ENCODE assay signal across 25 mouse cellular contexts in the genomic region with DNA sequence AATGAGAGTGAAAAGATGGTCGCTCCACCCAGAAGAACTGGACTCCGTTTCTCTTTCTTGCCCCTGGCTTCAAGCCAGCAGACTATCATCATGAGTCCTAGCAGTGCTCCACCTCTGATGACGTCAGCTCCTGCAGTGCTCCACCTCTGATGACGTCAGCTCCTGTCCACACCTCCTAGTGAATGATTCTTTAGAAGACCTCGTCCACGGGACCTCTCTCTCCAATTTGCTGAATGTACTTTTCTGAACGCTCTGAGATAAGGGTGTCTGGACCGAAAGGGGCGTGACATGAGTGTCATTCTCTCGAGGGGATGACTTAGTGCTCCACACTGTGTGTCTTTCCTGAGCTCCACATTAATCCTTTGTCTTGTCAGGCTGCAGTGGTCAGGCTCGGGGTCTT. TPM values are rescaled to one million over a fixed set of nuclear protein-coding genes. Genes with fewer than 3 reads are reported as not detected.
DNase-seq lines count a peak whose midpoint lies in the region; ATAC-seq and TF ChIP-seq lines count a peak whose summit lies in the region.
"Had no signal": no experiment of that assay in that cellular context is flagged by ENCODE, and none has a peak within 500 bp of the region (broad histone marks: within the 10 kb centered on the region; RNA-seq: fewer than 3 reads in every experiment).

No protein-coding gene starts in this region.

- no peak overlapping the region for H3K4me3 ChIP-seq in heart, embryonic 12.5 days
- no peak overlapping the region for H3K4me3 ChIP-seq in CH12.LX (replicated peaks in 1 of 3; ENCODE audit: low read depth in 2 of 3, low read length in 2 of 3, poor library complexity in 1 of 3)
- no peak overlapping the region for H3K4me3 ChIP-seq in intestine, postnatal 0 days (ENCODE audit: low read depth, low read length)
- H3K4me3 ChIP-seq: embryonic facial prominence, embryonic 15.5 days; hindbrain, embryonic 13.5 days; limb, embryonic 12.5 days; midbrain, embryonic 12.5 days; neural tube, embryonic 15.5 days had no signal

- no peaks in the 10 kb centered on the region for H3K79me2 ChIP-seq in CH12.LX (replicated peaks; ENCODE audit: control insufficient read depth, extremely low read depth, insufficient read depth, poor library complexity, severe bottlenecking)

- in situ Hi-C loops in CH12.LX (cut with MboI; ENCODE audit: low pct_ligation_motif_present, low pct_unique_long_range_greater_than_20kb, low sequenced_read_pairs) = no loop called here

- peak; percentile 78 for ATAC-seq in heart, embryonic 12.5 days (ENCODE audit: insufficient number of reproducible peaks, low FRiP score)
- ATAC-seq in intestine, postnatal 0 days = peak; percentile 90
- ATAC-seq: forebrain, embryonic 14.5 days; liver, postnatal 0 days had no signal

- TF ChIP-seq RAD21 in CH12.LX (IDR thresholded peaks at IDR 0.05; ENCODE audit: low read depth, low read length) = no peak

- DNase-seq in heart, adult 9 months (ENCODE audit: low spot score in 2 of 2) = no peak
- DNase-seq in CH12.LX (ENCODE audit: extremely low read depth) = no peak
- DNase-seq in c-Kit-positive CD71-positive TER-119-positive erythroid progenitor cells, embryonic 14.5 days (ENCODE audit: low spot score) = peak; percentile 6
- DNase-seq in thymus, postnatal 4 days = no peak
- DNase-seq in right cerebral cortex, postnatal 36 days (ENCODE audit: low spot score in 2 of 2) = no peak
- DNase-seq: adrenal gland, postnatal 14 days; cerebellum, adult 8-10 months; cerebellum, postnatal 36 days; kidney, adult 8-10 months; kidney, postnatal 10 days; liver, postnatal 0 days; lung, postnatal 10 days; thymus, postnatal 14 days had no signal

- 16% methylated on average over 11 of the region's 11 CpGs for WGBS in heart, embryonic 12.5 days
- 25% methylated on average over 11 of the region's 11 CpGs for WGBS in intestine, postnatal 0 days

- peak overlapping the region; percentile 77 for H3K27ac ChIP-seq in heart, embryonic 12.5 days (ENCODE audit: poor library complexity, severe bottlenecking)
- no peak overlapping the region for H3K27ac ChIP-seq in CH12.LX (ENCODE audit: insufficient read depth, low read depth)
- no peak overlapping the region for H3K27ac ChIP-seq in intestine, postnatal 0 days (ENCODE audit: low read depth, low read length)
- H3K27ac ChIP-seq: embryonic facial prominence, embryonic 15.5 days; hindbrain, embryonic 13.5 days; limb, embryonic 12.5 days; midbrain, embryonic 12.5 days; neural tube, embryonic 15.5 days had no signal

- H3K9ac ChIP-seq in heart, embryonic 12.5 days = no peak overlapping the region
- H3K9ac ChIP-seq in CH12.LX (ENCODE audit: insufficient read depth, low read depth) = no peak overlapping the region
- H3K9ac ChIP-seq in intestine, postnatal 0 days (ENCODE audit: low read depth, low read length) = no peak overlapping the region
- H3K9ac ChIP-seq: embryonic facial prominence, embryonic 15.5 days; hindbrain, embryonic 13.5 days; limb, embryonic 12.5 days; liver, postnatal 0 days; midbrain, embryonic 12.5 days; neural tube, embryonic 15.5 days had no signal

- no peaks in the 10 kb centered on the region for H3K36me3 ChIP-seq in heart, embryonic 12.5 days
- H3K36me3 ChIP-seq in CH12.LX (replicated peaks in 1 of 2; ENCODE audit: control insufficient read depth in 1 of 2, insufficient read depth in 1 of 2, low read length in 1 of 2) = no peaks in the 10 kb centered on the region
- H3K36me3 ChIP-seq in intestine, postnatal 0 days (ENCODE audit: control insufficient read depth, insufficient read depth) = no peaks in the 10 kb centered on the region
- H3K36me3 ChIP-seq: embryonic facial prominence, embryonic 15.5 days; hindbrain, embryonic 13.5 days; limb, embryonic 12.5 days; midbrain, embryonic 12.5 days; neural tube, embryonic 15.5 days had no signal

- peaks cover 40% of the 10 kb centered on the region for H3K4me1 ChIP-seq in heart, embryonic 12.5 days (replicated peaks)
- peaks cover 2 to 6% of the 10 kb centered on the region in 2 experiments; a peak in 2 of 4 replicates for H3K4me1 ChIP-seq in CH12.LX (ENCODE audit: control insufficient read depth in 1 of 2, insufficient read depth in 2 of 2)
- no peaks in the 10 kb centered on the region for H3K4me1 ChIP-seq in intestine, postnatal 0 days (replicated peaks; ENCODE audit: control insufficient read depth, insufficient read depth, low read length)
- H3K4me1 ChIP-seq: embryonic facial prominence, embryonic 15.5 days; hindbrain, embryonic 13.5 days; limb, embryonic 12.5 days; midbrain, embryonic 12.5 days; neural tube, embryonic 15.5 days had no signal

- no peak for TF ChIP-seq CTCF in CH12.LX (conservative IDR thresholded peaks at IDR 0.05 in 1 of 2, IDR thresholded peaks at IDR 0.05 in 1 of 2; ENCODE audit: low read depth in 2 of 2, low read length in 2 of 2)
- TF ChIP-seq CTCF in intestine, postnatal 0 days (IDR thresholded peaks at IDR 0.05; ENCODE audit: low read depth) = no peak

- dilution Hi-C loops in CH12.LX (cut with MboI; ENCODE audit: extremely low pct_ligation_motif_present, extremely low pct_unique_long_range_greater_than_20kb, low sequenced_read_pairs) = no loop called here

- no peaks in the 10 kb centered on the region for H3K9me3 ChIP-seq in heart, embryonic 12.5 days (replicated peaks)
- no peaks in the 10 kb centered on the region for H3K9me3 ChIP-seq in CH12.LX (replicated peaks; ENCODE audit: low read length)
- no peaks in the 10 kb centered on the region for H3K9me3 ChIP-seq in intestine, postnatal 0 days (ENCODE audit: control insufficient read depth)
- H3K9me3 ChIP-seq: embryonic facial prominence, embryonic 15.5 days; hindbrain, embryonic 13.5 days; limb, embryonic 12.5 days; midbrain, embryonic 12.5 days; neural tube, embryonic 15.5 days had no signal

- no peak for TF ChIP-seq POLR2A in CH12.LX (IDR thresholded peaks at IDR 0.05; ENCODE audit: low read depth, low read length)

- H3K4me2 ChIP-seq in heart, embryonic 12.5 days = peak overlapping the region; percentile 31; the same call in 1 of the 2 replicates
- H3K4me2 ChIP-seq in CH12.LX (ENCODE audit: insufficient read depth, low read depth, poor library complexity, severe bottlenecking) = peak overlapping the region; percentile 18; the same call in 1 of the 2 replicates
- H3K4me2 ChIP-seq in intestine, postnatal 0 days (replicated peaks; ENCODE audit: low read depth) = no peak overlapping the region
- H3K4me2 ChIP-seq: embryonic facial prominence, embryonic 15.5 days; hindbrain, embryonic 13.5 days; limb, embryonic 12.5 days; liver, embryonic 11.5 days; midbrain, embryonic 12.5 days; neural tube, embryonic 15.5 days had no signal

- H3K27me3 ChIP-seq in heart, embryonic 12.5 days (replicated peaks) = no peaks in the 10 kb centered on the region
- peaks cover 4% of the 10 kb centered on the region for H3K27me3 ChIP-seq in CH12.LX (replicated peaks)
- no peaks in the 10 kb centered on the region for H3K27me3 ChIP-seq in intestine, postnatal 0 days (replicated peaks; ENCODE audit: control insufficient read depth, insufficient read depth, low read length)
- H3K27me3 ChIP-seq: embryonic facial prominence, embryonic 15.5 days; midbrain, embryonic 12.5 days had no signal

- TF ChIP-seq EP300 in CH12.LX (IDR thresholded peaks at IDR 0.05; ENCODE audit: low read length) = no peak

TF ChIP-seq in CH12.LX, 34 proteins besides CTCF, POLR2A, EP300 and RAD21:
- TF ChIP-seq USF1 (IDR thresholded peaks at IDR 0.05; ENCODE audit: low read depth, low read length) (no peak), MAZ (IDR thresholded peaks at IDR 0.05; ENCODE audit: low read depth, low read length) (no peak), JUN (IDR thresholded peaks at IDR 0.05; ENCODE audit: insufficient read depth, low read depth, low read length) (peak; percentile 63; the same call in 1 of the 2 replicates), MXI1 (IDR thresholded peaks at IDR 0.05; ENCODE audit: low read depth, low read length) (no peak), NRF1 (IDR thresholded peaks at IDR 0.05; ENCODE audit: low read depth, low read length) (no peak), MAFK (IDR thresholded peaks at IDR 0.05; ENCODE audit: insufficient replicate concordance, low read length) (no peak), GABPA (IDR thresholded peaks at IDR 0.05; ENCODE audit: insufficient replicate concordance, low read depth, low read length) (no peak), BHLHE40 (IDR thresholded peaks at IDR 0.05; ENCODE audit: low read depth, low read length) (no peak), JUND (conservative IDR thresholded peaks at IDR 0.05; ENCODE audit: low read depth, low read length) (peak; percentile 50; the same call in 1 of the 2 replicates), ZNF384 (IDR thresholded peaks at IDR 0.05; ENCODE audit: low read depth, low read length) (no peak), CHD2 (IDR thresholded peaks at IDR 0.05; ENCODE audit: low read length) (no peak), USF2 (conservative IDR thresholded peaks at IDR 0.05; ENCODE audit: low read depth, low read length) (no peak), SMC3 (IDR thresholded peaks at IDR 0.05; ENCODE audit: low read depth, low read length) (no peak), PAX5 (IDR thresholded peaks at IDR 0.05; ENCODE audit: low read length) (no peak), HCFC1 (IDR thresholded peaks at IDR 0.05; ENCODE audit: low read depth, low read length) (no peak), KAT2A (IDR thresholded peaks at IDR 0.05; ENCODE audit: insufficient replicate concordance, low read length) (no peak), IRF4 (IDR thresholded peaks at IDR 0.05; ENCODE audit: low read depth, low read length) (no peak)

RNA-seq across cellular contexts. Expression of a gene that starts 15.5 kb away (rescaled TPM):
- 65.0 and 65.8 TPM in 2 replicates for polyA plus RNA-seq in heart, embryonic 12.5 days (2016; fragmentation: Nextera tagmentation; extraction: Ambion mirVana)
- total RNA-seq in CH12.LX (2012; rRNA removed) (not detected in 2 replicates), CH12.LX (2014; rRNA removed) (not detected in 2 replicates)
- polyA plus RNA-seq in CH12.LX (2012; ENCODE audit: insufficient read length, low read depth) = not detected in 2 replicates
- 10.7 TPM in 2 replicates for polyA plus RNA-seq in intestine, postnatal 0 days (2015; fragmentation: Nextera tagmentation; extraction: Ambion mirVana)
- total RNA-seq: megakaryocyte progenitor cell, adult 5-6 weeks had no signal
- polyA plus RNA-seq: liver, postnatal 0 days had no signal

RNA-seq across cellular contexts. Expression of a gene that starts 55.7 kb away (rescaled TPM):
- polyA plus RNA-seq in heart, embryonic 12.5 days (2016; fragmentation: Nextera tagmentation; extraction: Ambion mirVana) = 0.19 and 0.57 TPM in 2 replicates
- total RNA-seq in CH12.LX (2012; rRNA removed) = 32.0 and 43.8 TPM in 2 replicates
- 31.0 and 35.8 TPM in 2 replicates for total RNA-seq in CH12.LX (2014; rRNA removed)
- 34.9 and 35.1 TPM in 2 replicates for polyA plus RNA-seq in CH12.LX (2012; ENCODE audit: insufficient read length, low read depth)
- polyA plus RNA-seq in intestine, postnatal 0 days (2015; fragmentation: Nextera tagmentation; extraction: Ambion mirVana) = 6.4 TPM in 2 replicates
- total RNA-seq: layer of hippocampus, adult 18-20 months; layer of hippocampus, postnatal 25 days had no signal

Comparison
In these comparisons a context has a peak if more than half of its experiments do, and no peak if none do; other contexts are left out.
1. RNA of a gene that starts 15.5 kb away (polyA plus RNA-seq): 65.0 to 65.8 TPM in heart, embryonic 12.5 days and 10.7 TPM in intestine, postnatal 0 days; not detected in CH12.LX; every median in the first group is over 10 times any median in the second.